Mouse (Mus musculus): ENCODE results near the gene Ctsl.

Gene Ctsl

GRCm38 (mm10) chr13:64373695-64374094 is 3.0 kb upstream of the Ctsl start:
- in situ Hi-C loops (cut with MboI, MseI) = no loop called here

- in situ Hi-C loops (cut with MboI, MseI) = loop anchor here (5.0 kb wide), 1 partner anchor 52 kb away; no protein-coding TSS in a partner anchor
Measured at GRCm38 (mm10) chr13:64369805-64370172, 901 bp downstream of the Ctsl start.

GRCm38 (mm10) chr13:64368596-64368995 is 2.1 kb downstream of the Ctsl start:
- in situ Hi-C loops (cut with MboI, MseI) = loop anchor here (5.0 kb wide), 1 partner anchor 51 kb away; no protein-coding TSS in a partner anchor

- in situ Hi-C loops (cut with MboI, MseI) = loop anchor here (5.0 kb wide), 1 partner anchor 50 kb away; no protein-coding TSS in a partner anchor
Measured at GRCm38 (mm10) chr13:64367615-64368014, 3.1 kb downstream of the Ctsl start.

GRCm38 (mm10) chr13:64365326-64365725 is 5.4 kb downstream of the Ctsl start:
- in situ Hi-C loops (cut with MboI, MseI) = loop anchor here (5.0 kb wide), 1 partner anchor 48 kb away; no protein-coding TSS in a partner anchor

- in situ Hi-C loops (cut with MboI, MseI) = no loop called here
Measured at GRCm38 (mm10) chr13:64364258-64364657, 6.4 kb downstream of the Ctsl start.

GRCm38 (mm10) chr13:64362139-64362538 is 8.6 kb downstream of the Ctsl start:
- in situ Hi-C loops (cut with MboI, MseI) = no loop called here

- in situ Hi-C loops (cut with MboI, MseI) = no loop called here
Measured at GRCm38 (mm10) chr13:64361020-64361419, 9.7 kb downstream of the Ctsl start.

GRCm38 (mm10) chr13:64359702-64360101 is 11.0 kb downstream of the Ctsl start:
- in situ Hi-C loops (cut with MboI, MseI) = no loop called here

- in situ Hi-C loops (cut with MboI, MseI) = no loop called here
Measured at GRCm38 (mm10) chr13:64358476-64358875, 12.2 kb downstream of the Ctsl start.

GRCm38 (mm10) chr13:64357389-64357788 is 13.3 kb downstream of the Ctsl start:
- in situ Hi-C loops (cut with MboI, MseI) = no loop called here

GRCm38 (mm10) chr13:64349474-64349873 is 21.2 kb downstream of the Ctsl start:
- in situ Hi-C loops (cut with MboI, MseI) = no loop called here

GRCm38 (mm10) chr13:64344082-64344501 is 26.6 kb downstream of the Ctsl start:
- in situ Hi-C loops (cut with MboI, MseI) = no loop called here

- in situ Hi-C loops (cut with MboI, MseI) = no loop called here
Measured at GRCm38 (mm10) chr13:64343598-64343997, 27.1 kb downstream of the Ctsl start.

- in situ Hi-C loops (cut with MboI, MseI) = no loop called here
Measured at GRCm38 (mm10) chr13:64335546-64336132, 35.1 kb downstream of the Ctsl start.

GRCm38 (mm10) chr13:64333102-64333501 is 37.6 kb downstream of the Ctsl start:
- in situ Hi-C loops (cut with MboI, MseI) = no loop called here

- in situ Hi-C loops (cut with MboI, MseI) = no loop called here
Measured at GRCm38 (mm10) chr13:64332321-64332720, 38.4 kb downstream of the Ctsl start.

GRCm38 (mm10) chr13:64322561-64323281 is 48.0 kb downstream of the Ctsl start:
- in situ Hi-C loops (cut with MboI, MseI) = loop anchor here (25.0 kb wide), 1 partner anchor 790 kb away; the partner anchor contains the start of gene Mfsd14b

- in situ Hi-C loops (cut with MboI, MseI) = loop anchor here (25.0 kb wide), 1 partner anchor 792 kb away; the partner anchor contains the start of gene Mfsd14b
Measured at GRCm38 (mm10) chr13:64320334-64320733, 50.4 kb downstream of the Ctsl start.

GRCm38 (mm10) chr13:64319782-64320181 is 50.9 kb downstream of the Ctsl start:
- in situ Hi-C loops (cut with MboI, MseI) = loop anchor here (5.0 to 25.0 kb wide), 3 partner anchors 48 to 793 kb away; partner anchors contain the start of gene Mfsd14b

GRCm38 (mm10) chr13:64318355-64318754 is 52.3 kb downstream of the Ctsl start:
- in situ Hi-C loops (cut with MboI, MseI) = loop anchor here (5.0 to 25.0 kb wide), 3 partner anchors 49 to 794 kb away; partner anchors contain the start of gene Mfsd14b

- in situ Hi-C loops (cut with MboI, MseI) = loop anchor here (5.0 to 25.0 kb wide), 3 partner anchors 52 to 797 kb away; partner anchors contain the start of gene Mfsd14b
Measured at GRCm38 (mm10) chr13:64315483-64316050, 55.1 kb downstream of the Ctsl start.
